Mouse (Mus musculus): ENCODE measurements around the gene Srsf2. TPM values are rescaled to one million over a fixed set of nuclear protein-coding genes. Genes with fewer than 3 reads are reported as not detected.
A peak's percentile ranks its signal among the peaks of the same experiment; 100 is the strongest.

Gene Srsf2
- total RNA-seq, 2 experiments from 2014 or later, result 59.8 to 80.2 TPM

DNA sequence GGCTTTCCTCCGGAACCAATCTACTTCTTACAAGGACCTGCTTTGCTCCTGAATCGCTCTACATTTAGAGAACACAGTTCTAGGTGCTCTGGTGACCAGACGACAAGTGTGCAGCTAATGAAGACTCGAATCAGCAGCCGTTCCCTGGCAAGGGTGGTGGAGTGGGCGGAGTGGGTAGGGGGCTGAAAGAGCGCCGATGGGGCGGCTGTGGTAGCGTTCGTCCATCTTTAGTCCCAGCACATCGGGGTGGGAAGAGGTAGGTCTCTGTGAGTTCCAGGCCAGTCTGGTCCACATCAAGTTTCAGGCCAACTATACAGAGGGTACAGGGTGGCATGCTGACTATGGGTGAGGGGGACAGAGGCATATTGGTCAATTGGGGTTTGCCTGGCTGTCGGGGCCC, 39.3 kb downstream of the Srsf2 start:
- intact Hi-C loops (cut with DNase I), result loop anchor here (5.0 kb wide), 1 partner anchor 226 kb away; the partner anchor contains the start of gene Aanat
- no peak for DNase-seq

DNA sequence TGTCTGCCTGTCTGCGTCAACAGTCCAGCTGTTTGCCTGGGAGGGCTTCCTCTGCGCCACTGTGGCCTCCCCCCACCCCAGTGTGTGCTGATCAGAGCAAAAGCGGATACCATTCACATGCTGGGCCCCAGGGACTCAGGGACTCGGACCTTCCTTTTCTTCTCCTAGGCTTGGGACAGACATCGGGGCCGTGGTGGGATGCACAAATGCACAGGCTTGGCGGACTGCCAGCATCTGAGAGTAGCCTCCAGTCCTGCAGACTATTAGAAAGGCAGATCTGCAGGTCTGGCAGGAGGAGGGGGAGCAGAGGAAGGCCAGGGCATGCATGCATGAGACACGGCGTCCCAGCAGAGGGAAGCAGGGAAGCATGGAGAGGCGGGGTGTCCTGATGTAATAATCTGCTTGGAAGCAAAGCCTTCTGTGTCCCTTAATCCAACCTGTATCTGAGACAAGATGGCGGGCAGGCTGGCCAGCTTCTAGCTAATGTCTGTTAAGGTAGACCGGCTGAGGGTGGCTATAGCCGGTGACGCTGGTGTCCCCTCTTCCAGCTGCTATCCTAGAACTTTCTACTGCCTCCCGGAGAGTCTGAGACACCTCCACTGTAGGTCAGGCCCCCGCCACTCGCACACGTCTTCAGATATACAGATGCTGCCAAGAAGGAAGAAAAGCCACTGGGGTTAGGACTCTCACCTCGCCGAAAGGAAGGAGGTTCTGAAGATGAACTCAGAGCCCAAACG, 39.9 kb downstream of the Srsf2 start:
- DNase-seq, result no peak
- intact Hi-C loops (cut with DNase I), result loop anchor here (5.0 kb wide), 1 partner anchor 226 kb away; the partner anchor contains the start of gene Aanat

GRCm38 (mm10) chr11:116810983-116811901, 41.7 kb downstream of the Srsf2 start:
- no peak for DNase-seq
- intact Hi-C loops (cut with DNase I), result loop anchor here (5.0 kb wide), 1 partner anchor 224 kb away; the partner anchor contains the start of gene Aanat

DNA sequence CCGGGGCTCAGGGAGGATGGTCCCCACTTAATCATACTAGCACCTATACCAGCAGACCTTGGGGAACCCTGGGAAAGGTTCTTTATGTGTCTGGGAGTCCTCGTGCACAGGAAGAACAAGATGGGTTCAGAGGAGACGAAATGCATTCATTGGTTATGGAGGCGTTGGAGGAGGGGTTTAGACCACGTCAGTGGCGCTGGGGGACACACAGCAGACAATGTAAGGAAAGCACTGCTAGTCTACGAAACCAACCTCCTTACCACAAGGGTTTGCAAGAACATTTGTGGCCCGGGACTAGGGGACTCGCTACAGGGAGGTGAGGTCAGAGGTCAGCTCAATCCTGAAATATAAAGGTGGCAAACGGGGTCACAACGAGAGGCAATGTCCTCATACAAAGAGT, 42.4 kb downstream of the Srsf2 start:
- intact Hi-C loops (cut with DNase I), result loop anchor here (5.0 kb wide), 1 partner anchor 223 kb away; the partner anchor contains the start of gene Aanat
- no peak for DNase-seq

GRCm38 (mm10) chr11:116809520-116809919, 43.4 kb downstream of the Srsf2 start:
- DNase-seq, result no peak
- intact Hi-C loops (cut with DNase I), result loop anchor here (2.0 kb wide), 1 partner anchor 139 kb away; no protein-coding TSS in a partner anchor

GRCm38 (mm10) chr11:116808811-116809395, 44.0 kb downstream of the Srsf2 start:
- intact Hi-C loops (cut with DNase I), result loop anchor here (1.0 to 2.0 kb wide), 2 partner anchors 138 to 165 kb away; no protein-coding TSS in a partner anchor
- DNase-seq, result no peak

DNA sequence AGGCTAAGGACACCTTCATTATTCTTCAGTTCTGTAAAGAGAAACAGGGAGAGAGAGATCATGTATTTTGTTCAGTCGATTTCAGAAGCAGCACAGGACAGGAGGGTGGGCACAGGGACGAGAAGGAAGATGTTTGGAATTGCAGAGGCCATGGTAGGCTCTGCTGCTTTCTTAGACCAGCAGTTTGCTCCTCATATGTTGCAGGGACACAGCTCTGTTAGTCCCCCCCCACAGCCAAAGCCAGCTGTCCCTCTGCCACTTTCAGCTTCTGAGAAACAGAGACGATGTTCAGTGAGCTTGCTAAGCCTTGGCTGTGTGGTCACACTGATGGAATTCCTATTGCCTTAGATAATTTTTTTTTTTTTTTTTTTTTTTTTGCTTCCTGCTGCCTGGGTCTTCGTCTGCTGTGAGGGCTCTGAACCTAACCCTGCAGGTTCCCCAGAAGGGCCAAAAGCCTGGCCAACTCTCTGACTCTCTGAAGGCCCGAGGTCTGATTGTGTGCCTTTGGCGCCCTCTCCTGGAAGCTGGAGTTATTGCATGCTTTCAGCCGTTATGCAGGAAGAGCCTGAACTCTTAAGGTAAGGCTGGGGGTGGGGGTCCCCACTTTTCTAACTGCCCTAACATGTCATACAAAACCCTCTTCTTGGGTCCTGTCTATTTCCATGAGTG, 44.8 kb downstream of the Srsf2 start:
- DNase-seq, result peak; percentile 84 to 87
- intact Hi-C loops (cut with DNase I), result loop anchor here (1.0 to 2.0 kb wide), 2 partner anchors 137 to 164 kb away; no protein-coding TSS in a partner anchor

DNA sequence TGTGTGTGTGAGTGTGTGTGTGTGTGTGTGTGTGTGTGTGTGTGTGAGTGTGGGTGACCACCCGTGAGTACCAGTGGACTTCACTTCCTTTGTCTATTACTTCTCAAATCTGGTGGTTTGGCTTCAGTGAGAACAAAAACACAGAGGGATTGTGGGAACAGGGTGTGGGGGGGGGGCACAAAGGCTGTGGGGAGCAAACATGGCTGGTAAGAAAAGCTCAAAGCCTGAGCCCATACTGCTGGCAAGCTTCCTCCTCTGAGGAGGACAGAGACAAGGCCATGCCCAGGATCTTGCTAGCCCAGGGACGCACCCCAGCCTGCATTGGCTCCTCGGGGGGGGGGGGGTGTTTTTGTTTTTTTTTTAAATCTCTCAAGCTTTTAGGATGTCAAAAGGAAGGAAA, 45.4 kb downstream of the Srsf2 start:
- DNase-seq, result no peak

GRCm38 (mm10) chr11:116807116-116807515, 45.8 kb downstream of the Srsf2 start:
- intact Hi-C loops (cut with DNase I), result no loop called here
- DNase-seq, result no peak

More for the DNA sequence above, 45.4 kb downstream of the Srsf2 start:
- intact Hi-C loops (cut with DNase I), result no loop called here

DNA sequence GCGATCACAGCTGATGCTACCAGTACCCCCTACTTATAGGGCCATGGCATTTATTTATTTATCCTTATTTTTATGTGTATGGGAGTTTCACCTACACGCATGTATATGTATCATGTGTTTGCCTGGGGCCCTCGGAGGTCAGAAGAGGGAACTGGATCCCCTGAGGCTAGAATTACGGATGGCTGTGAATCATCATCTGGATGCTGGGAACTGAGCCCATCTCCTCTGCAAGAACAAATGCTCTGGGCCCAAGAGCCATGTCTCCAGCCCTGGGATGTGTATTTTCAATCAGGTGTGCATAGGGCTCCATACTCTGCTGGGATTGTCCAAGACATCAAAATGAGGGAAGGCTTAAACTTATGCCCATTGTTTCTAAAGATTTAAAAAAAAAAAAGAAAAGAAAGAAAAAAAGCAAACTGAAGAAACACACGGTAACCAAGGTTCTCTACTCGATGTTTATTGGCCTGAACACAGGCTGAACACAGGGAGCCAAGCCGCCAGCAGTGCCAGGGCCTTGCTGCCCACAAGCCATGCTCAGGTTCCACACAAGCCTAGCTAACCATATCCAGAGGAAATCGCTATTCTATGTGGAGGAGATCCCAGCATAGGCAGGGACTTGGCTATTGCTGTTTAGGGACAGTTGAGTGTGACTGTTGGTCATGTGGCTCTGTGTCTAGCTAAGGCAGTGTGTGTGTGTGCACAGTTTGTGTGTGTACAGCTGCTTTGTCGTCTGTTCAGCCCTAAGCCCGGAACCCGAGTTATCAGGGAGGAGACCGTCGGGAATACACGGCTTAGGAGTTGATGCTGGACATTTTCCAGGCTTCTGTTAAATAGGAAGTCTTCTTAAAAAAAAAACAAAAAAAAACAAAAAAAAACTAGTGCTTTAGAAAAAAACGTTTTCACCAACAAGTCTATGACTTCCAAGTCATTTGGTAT, 46.5 kb downstream of the Srsf2 start:
- intact Hi-C loops (cut with DNase I), result no loop called here
- DNase-seq, result no peak

- intact Hi-C loops (cut with DNase I), result no loop called here
Measured at GRCm38 (mm10) chr11:116802709-116803108, 50.2 kb downstream of the Srsf2 start.

DNA sequence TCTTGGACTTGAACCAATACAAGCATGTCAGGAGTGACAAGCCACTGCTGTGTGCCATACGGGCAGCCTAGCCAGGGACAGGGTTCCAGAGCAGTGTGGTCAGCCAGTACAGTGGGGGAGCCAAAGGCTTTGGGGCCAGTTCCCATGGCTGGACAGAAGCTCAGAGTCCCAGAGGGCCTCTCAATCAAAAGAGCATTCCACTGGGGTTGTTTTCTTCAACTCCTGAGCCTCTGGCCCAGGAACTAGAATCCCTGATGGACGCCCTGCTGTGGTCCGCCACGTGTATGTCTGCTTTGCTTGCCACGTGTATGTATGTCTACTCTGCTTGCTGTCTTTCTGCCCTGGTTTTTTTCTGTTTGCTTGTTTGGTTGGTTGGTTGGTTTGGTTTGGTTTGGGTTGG, 51.8 kb downstream of the Srsf2 start:
- intact Hi-C loops (cut with DNase I), result no loop called here

More at GRCm38 (mm10) chr11:116802709-116803108, 50.2 kb downstream of the Srsf2 start:
- no peak for DNase-seq

More for the DNA sequence above, 51.8 kb downstream of the Srsf2 start:
- peak in 1 of 2 experiments; percentile 4 for DNase-seq

Other genes starting within 250 kb of the Srsf2 start
- 10 to 100 TPM in 1 of 2 experiments, 1 to 10 TPM in 1; 9.4 to 10.2 TPM for gene Rhbdf2, start 226.1 kb downstream of the Srsf2 start, total RNA-seq (2021)
- under 1 TPM; 0.46 to 0.74 TPM for gene Prcd, start 199.6 kb downstream of the Srsf2 start, total RNA-seq (2021)
- 10 to 100 TPM in 1 of 2 experiments, 1 to 10 TPM in 1; 8.4 to 13.6 TPM for gene Cygb, start 198.8 kb downstream of the Srsf2 start, total RNA-seq (2021)
- gene St6galnac1, start 77.6 kb downstream of the Srsf2 start, total RNA-seq (2021), result not detected
- gene Mxra7, start 25.0 kb downstream of the Srsf2 start, total RNA-seq (2021), result 10 to 100 TPM; 11.4 to 12.7 TPM
- gene Mettl23, start 9.8 kb downstream of the Srsf2 start, total RNA-seq (2021), result 10 to 100 TPM; 30.0 to 39.2 TPM
- 10 to 100 TPM; 20.4 to 20.5 TPM for gene Jmjd6, start 9.6 kb downstream of the Srsf2 start, total RNA-seq (2021)
- gene Mfsd11, start 654 bp downstream of the Srsf2 start, total RNA-seq (2021), result 10 to 100 TPM; 20.7 to 25.8 TPM
- gene Mgat5b, start 65.8 kb upstream of the Srsf2 start, total RNA-seq (2021), result not detected

Data from gastrocnemius, postnatal 36 days (tissue).